Mouse (Mus musculus) small intestine, adult 2 months (tissue): ENCODE measurements around the gene Sarnp. TPM values are rescaled to one million over a fixed set of nuclear protein-coding genes. Genes with fewer than 3 reads are reported as not detected.
A peak's percentile ranks its signal among the peaks of the same experiment; 100 is the strongest.

Source experiments
- H3K27ac ChIP-seq: fragments of 200-500 bp; 2 replicates; pipeline ENCODE4 v1.5.1; 2012; ENCODE audit warnings: low read depth, low read length, control low read depth, inconsistent platforms; ENCODE audit not compliant: insufficient read depth
- H3K27me3 ChIP-seq: fragments of 200-500 bp; 2 replicates; pipeline ENCODE4 v1.6.1; 2012; ENCODE audit warnings: mild to moderate bottlenecking, moderate library complexity, low read length, inconsistent platforms; ENCODE audit not compliant: control insufficient read depth, insufficient read depth
- H3K36me3 ChIP-seq: fragments of 200-500 bp; 2 replicates; pipeline ENCODE4 v1.6.1; 2012; ENCODE audit warnings: mild to moderate bottlenecking, low read length, control low read depth, inconsistent platforms; ENCODE audit not compliant: control insufficient read depth, insufficient read depth
- H3K4me1 ChIP-seq: fragments of 200-500 bp; 2 replicates; pipeline ENCODE4 v1.6.1; 2012; ENCODE audit warnings: low read length, inconsistent platforms, mixed read lengths; ENCODE audit not compliant: control insufficient read depth, insufficient read depth, insufficient read length
- H3K4me3 ChIP-seq: fragments of 200-500 bp; 2 replicates; pipeline ENCODE4 v1.5.1; 2012; ENCODE audit warnings: low read depth, mild to moderate bottlenecking, control low read depth, inconsistent platforms, low read length, moderate library complexity
- CTCF ChIP-seq: fragments of 200-500 bp; IDR thresholded peaks from 2 replicates; pipeline ENCODE4 v1.5.1; 2012; ENCODE audit warnings: low read depth, mild to moderate bottlenecking, control low read depth, inconsistent platforms, low read length, moderate library complexity, mixed read lengths; ENCODE audit not compliant: insufficient replicate concordance, insufficient read length; ENCODE audit errors: extremely low read depth
- POLR2A ChIP-seq: fragments of 200-500 bp; IDR thresholded peaks from 2 replicates; pipeline ENCODE4 v1.6.1; 2012; ENCODE audit warnings: low read depth, mild to moderate bottlenecking, control low read depth, inconsistent platforms, low read length, moderate library complexity
- WGBS: fragments of 180-500 bp; shearing (Covaris S2); methylation state at CpG from one replicate; pipeline ENCODE4 v1.1.7; 2018; 5-methylcytosine and 5-hydroxymethylcytosine counted together
- polyA plus RNA-seq: library from polyadenylated mRNA; depleted of rRNA; stranded (reverse); fragments of >200 nt; gene quantifications from 2 replicates; pipeline ENCODE4 v1.2.3, GENCODE M21; 2012; rRNA removed

Gene Sarnp
- polyA plus RNA-seq = 0.14 and 0.89 TPM in 2 replicates

DNA sequence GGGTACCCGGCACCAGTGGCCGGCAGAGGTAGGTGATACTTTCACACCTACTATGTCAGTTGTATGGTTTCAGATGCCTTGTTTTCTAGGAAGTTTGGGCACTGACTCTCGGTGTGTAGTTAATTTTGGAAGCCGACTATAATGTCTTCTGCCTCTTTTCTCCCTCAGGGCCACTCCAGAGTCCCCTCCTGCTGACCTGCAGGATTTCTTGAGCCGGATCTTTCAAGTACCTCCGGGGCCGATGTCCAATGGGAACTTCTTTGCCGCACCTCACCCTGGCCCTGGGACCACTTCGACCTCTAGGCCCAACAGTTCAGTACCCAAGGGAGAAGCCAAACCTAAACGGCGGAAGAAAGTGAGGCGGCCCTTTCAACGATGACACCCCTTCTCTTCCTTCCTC lies at the start of gene Sarnp:
Gene Sarnp (plus strand): TSS at position 301 of the 400 bp plus-strand sequence.
- 93% methylated on average over 13 of the region's 13 CpGs for WGBS
- H3K4me3 ChIP-seq = no peak within 1 kb of the TSS
- H3K4me1 ChIP-seq = peaks cover 7% of the 10 kb centered on the region; the same call in 1 of the 2 replicates
- no peak for TF ChIP-seq POLR2A
- TF ChIP-seq CTCF = no peak
- no peak within 1 kb of the TSS for H3K27ac ChIP-seq
- H3K36me3 ChIP-seq = peaks cover 44% of the 10 kb centered on the region
- H3K27me3 ChIP-seq = no peaks in the 10 kb centered on the region

DNA sequence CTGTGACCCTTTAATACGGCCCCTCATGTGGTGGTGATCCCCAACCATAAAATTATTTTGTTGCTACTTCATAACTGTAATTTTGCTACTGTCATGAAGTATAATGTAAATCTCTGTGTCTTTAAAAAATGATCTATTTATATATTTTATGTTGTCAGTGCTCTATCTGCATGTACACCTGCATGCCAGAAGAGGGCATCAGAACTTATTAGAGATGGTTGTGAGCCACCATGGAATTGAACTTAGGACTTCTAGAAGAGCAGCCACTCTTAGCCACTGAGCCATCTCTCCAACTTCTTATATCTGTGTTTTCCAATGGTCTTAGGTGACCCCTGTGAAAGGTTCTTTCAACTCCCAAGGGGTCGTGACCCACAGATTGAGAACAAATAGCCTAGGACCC lies 44.2 kb upstream of the Sarnp start:
- WGBS = 75% methylated on average over 2 of the region's 2 CpGs
- Histone ChIP-seq H3K4me3 (no peak overlapping the region), H3K27ac (no peak overlapping the region), H3K4me1 (no peaks in the 10 kb centered on the region), H3K36me3 (no peaks in the 10 kb centered on the region), H3K27me3 (no peaks in the 10 kb centered on the region)
- TF ChIP-seq POLR2A = no peak
- no peak for TF ChIP-seq CTCF

DNA sequence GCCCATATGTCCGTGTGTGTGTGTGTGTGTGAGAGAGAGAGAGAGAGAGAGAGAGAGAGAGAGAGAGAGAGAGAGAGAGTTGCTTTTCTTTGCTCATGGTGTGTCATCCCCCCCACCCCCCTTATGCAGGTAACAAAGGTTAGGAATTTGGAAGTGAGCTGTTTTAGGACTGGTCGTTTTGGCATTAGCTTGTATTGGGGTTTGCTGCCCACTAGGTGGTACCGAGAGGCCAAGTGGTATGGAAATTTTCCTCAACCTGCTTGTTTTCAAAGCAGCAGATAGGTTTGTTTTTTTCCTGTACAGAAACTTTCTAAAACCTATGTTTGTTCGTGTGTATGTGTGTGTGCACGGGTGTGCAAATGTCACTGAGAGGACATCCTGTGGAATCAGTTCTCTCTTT lies 43.4 kb upstream of the Sarnp start:
- Histone ChIP-seq H3K36me3 (no peaks in the 10 kb centered on the region), H3K4me3 (no peak overlapping the region), H3K27me3 (no peaks in the 10 kb centered on the region), H3K27ac (no peak overlapping the region), H3K4me1 (no peaks in the 10 kb centered on the region)
- WGBS = 23% methylated on average over 5 of the region's 5 CpGs
- TF ChIP-seq POLR2A (no peak), CTCF (no peak)

DNA sequence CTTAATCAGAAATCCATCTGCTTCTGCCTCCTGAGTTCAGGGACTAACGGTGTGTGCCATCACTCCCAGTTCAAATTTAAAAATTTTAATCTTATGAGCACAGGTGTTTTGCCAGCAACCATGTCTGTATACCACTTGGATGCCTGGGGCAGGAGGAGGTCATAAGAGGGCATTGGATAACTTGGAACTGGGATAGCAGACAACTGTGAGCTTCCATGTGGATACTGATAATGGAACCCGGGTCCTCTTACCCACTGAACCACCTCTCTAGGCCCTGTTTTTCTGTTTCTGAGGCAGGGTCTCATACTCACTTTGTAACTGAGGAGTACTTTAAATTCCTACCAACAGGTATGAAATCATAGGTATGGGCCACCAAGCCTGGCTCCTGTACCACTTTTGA lies 38.7 kb upstream of the Sarnp start:
- no peak for TF ChIP-seq POLR2A
- TF ChIP-seq CTCF = no peak
- Histone ChIP-seq H3K36me3 (no peaks in the 10 kb centered on the region), H3K4me1 (no peaks in the 10 kb centered on the region; the same call in 1 of the 2 replicates), H3K4me3 (no peak overlapping the region), H3K27ac (peak overlapping the region; percentile 90; the same call in 1 of the 2 replicates), H3K27me3 (no peaks in the 10 kb centered on the region)
- 86% methylated on average over 2 of the region's 2 CpGs for WGBS

DNA sequence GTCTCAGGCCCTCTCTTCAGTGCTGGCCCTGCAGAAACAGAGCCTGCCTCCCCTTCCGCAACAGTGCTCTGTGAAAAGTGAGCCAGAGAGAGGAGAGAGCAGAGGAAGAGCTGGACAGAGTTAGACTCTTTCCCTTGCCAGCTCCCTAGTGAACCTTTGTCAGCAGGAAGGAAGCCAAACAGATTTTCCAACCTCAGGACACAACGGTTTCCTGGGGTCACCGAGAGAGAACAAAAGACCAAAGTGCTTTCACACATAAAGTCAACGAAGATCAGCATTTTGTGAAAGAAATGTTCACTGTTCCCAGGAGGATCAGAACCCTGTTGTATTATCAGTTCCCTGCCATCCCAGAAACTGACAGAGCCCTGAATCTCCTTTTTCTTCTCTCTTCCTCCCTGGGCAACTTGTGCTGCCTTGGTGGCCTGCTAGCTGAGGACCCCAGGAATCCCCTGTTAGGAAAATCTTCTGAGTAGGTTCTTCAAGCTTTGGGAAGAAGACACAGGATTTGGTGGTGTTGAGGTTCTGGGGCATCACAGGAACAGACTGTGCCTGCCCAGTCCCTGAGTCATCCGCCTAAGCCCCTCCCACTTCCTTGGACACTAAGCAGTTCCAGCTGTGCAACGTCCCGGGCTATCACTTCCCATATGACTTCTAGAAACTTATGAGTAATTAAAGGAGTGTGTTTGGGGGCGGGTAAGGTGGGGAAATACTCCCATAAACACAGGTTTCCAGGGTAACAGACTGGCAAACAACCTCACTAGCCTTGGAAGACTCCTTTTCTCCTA lies 37.9 kb upstream of the Sarnp start:
- Histone ChIP-seq H3K4me1 (no peaks in the 10 kb centered on the region; the same call in 1 of the 2 replicates), H3K36me3 (no peaks in the 10 kb centered on the region), H3K27ac (peak overlapping the region; percentile 90), H3K27me3 (no peaks in the 10 kb centered on the region), H3K4me3 (no peak overlapping the region)
- TF ChIP-seq POLR2A (no peak), CTCF (no peak)
- 24% methylated on average over 8 of the region's 8 CpGs for WGBS

DNA sequence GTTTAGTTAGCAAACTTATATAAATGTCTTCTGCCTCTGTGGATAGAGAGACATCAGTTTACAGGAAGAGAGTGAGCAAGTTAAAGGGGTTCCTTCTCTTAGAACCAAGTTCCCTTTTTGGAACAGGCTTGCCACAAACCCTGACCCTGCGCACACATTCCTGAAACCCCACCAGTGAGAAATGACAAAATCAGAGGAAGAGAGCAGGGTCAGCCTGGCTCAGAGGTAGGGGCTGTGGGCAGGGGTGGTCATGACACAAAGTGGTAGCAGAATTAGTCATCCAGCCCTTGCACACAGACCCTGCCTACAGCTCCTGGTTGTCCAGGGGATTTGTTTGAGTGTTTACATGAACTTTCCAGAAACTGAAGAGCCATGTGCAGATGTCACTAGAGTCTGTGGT lies 36.9 kb upstream of the Sarnp start:
- H3K4me1 ChIP-seq = no peaks in the 10 kb centered on the region; the same call in 1 of the 2 replicates
- WGBS = 83% methylated on average over 1 of the region's 1 CpGs
- no peak overlapping the region for H3K4me3 ChIP-seq
- H3K27ac ChIP-seq = peak overlapping the region; percentile 43
- H3K36me3 ChIP-seq = no peaks in the 10 kb centered on the region
- H3K27me3 ChIP-seq = no peaks in the 10 kb centered on the region
- no peak for TF ChIP-seq CTCF
- TF ChIP-seq POLR2A = no peak

DNA sequence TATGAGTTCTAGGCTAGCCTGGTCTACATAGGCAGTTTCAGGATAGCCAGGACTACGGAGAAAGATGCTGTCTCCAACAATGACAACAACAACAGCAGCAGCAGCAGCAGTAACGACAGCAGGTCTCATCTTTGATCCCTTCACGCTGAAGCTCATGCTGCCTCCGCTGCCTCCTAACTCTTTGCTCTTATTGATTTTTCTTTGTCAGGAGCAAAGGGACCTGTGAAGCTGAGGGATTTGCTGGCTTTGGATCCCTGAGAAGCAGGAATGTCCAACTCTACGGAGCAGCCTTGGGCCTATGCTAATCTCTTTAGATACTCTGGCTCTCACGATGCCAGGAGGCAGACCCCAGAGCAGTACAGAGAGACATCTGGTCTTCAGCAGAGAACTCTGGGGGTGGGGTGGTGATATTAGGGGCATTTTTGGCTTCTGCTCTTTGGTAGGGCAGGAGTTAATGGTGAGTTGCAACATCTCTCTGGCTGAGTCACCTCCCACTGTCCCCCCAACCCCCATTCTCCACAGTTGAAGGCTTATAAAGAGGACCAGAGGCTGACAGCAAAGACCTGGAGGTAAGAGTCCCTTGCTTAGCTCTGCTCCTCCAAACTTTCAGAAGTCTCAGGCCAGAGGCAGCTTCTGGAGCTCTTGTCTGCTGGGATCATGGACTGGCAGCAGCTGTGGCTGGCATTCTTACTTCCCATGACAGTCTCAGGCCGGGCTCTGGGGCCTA lies 26.6 kb upstream of the Sarnp start, which contains the start of gene Mmp19:
Gene Mmp19 (plus strand): TSS at position 513 of the 727 bp plus-strand sequence.
- peak within 1 kb of the TSS; percentile 43 for H3K4me3 ChIP-seq
- H3K4me1 ChIP-seq = no peaks in the 10 kb centered on the region
- no peaks in the 10 kb centered on the region for H3K27me3 ChIP-seq
- no peak for TF ChIP-seq POLR2A
- TF ChIP-seq CTCF = no peak
- no peak within 1 kb of the TSS for H3K27ac ChIP-seq
- no peaks in the 10 kb centered on the region for H3K36me3 ChIP-seq
- 67% methylated on average over 7 of the region's 7 CpGs for WGBS
